Mouse (Mus musculus): Measurements from ENCODE around the gene Gm21915.
A peak's percentile ranks its signal among the peaks of the same experiment; 100 is the strongest.

Gene Gm21915

DNA sequence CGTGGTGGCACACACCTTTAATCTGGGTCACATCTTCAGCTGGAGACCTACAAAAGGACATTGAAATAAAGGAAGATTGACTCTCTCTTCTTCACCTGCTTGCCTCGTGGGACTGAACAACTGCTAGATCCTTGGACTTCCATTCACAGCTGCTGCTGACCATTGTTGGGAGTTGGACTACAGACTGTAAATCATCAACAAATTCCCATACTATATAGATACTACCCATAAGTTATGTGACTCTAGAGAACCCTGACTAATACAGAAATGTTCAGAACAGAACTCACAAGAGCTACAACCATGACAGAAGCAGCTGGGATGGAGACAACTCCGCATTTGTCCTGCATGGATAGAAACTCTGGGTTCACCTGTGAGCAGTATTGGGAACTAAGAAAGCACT lies at the start of gene Gm21915:
Gm21915 (plus strand) TSS at position 301 of the 400 bp plus-strand sequence.
- no peak for DNase-seq (ENCODE audit: low spot score)

DNA sequence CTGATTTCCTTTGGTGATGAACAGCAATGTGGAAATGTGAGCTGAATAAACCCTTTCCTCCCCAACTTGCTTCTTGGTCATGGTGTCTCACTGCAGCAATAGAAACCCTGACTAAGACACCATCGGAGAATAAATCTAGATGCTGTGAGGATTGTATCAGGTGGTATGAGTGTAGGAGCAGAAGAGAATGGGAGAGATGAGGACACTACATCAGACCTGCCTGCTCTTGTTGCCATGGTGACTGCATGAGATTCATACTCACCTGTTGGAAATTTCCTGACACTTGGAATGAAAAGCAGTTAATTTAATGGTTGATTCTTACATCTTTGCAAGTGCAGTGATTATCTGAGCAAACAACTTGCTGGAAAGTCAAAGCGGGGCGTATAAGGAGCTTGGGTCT lies 48.1 kb upstream of the Gm21915 start:
- no peak for DNase-seq (ENCODE audit: low spot score)

DNA sequence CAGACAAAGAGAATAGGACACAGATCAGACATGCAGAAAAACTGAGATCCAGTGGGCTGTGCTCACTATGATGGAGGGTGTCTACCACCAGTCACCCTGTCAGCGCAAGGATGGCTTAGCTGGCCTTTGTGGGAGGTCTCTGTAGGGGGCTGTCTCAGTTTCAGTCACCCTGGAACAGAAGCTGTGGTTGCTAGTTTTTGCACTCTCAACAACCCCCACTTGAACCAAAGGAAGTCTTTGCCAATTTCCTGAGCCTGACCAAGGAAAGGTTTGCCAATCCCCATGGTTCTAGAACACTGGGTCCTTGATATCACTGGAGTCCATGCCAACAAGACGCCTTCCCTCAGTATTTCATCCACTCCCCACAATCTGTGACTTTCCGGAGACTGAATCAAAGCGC lies 47.6 kb upstream of the Gm21915 start:
- DNase-seq (ENCODE audit: low spot score): no peak

DNA sequence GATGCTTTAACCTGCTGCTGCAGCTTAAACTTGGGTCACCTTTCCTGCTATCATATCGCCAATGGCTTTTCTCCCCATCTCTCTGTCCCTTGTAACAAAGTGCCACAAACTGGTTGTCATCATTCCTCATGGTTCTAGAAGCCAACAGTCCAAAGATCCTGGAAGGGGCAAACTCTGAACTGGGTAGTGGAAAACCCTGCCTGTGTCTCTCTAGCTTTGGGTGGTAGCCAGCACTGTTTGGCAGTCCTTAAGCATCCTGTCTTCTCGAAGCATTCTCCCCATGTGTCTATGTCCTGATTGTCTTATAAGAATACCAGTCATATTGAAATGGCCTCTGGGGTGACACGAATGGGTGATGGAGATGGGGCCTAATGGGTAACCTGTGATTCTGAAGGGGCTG lies 45.1 kb upstream of the Gm21915 start:
- no peak for DNase-seq (ENCODE audit: low spot score)

- DNase-seq (ENCODE audit: low spot score): no peak
These were observed 43.8 kb upstream of the Gm21915 start for GRCm38 (mm10) chr9:40626566-40626965.

- DNase-seq (ENCODE audit: low spot score): no peak
These were observed 43.2 kb upstream of the Gm21915 start for GRCm38 (mm10) chr9:40627146-40627713.

DNA sequence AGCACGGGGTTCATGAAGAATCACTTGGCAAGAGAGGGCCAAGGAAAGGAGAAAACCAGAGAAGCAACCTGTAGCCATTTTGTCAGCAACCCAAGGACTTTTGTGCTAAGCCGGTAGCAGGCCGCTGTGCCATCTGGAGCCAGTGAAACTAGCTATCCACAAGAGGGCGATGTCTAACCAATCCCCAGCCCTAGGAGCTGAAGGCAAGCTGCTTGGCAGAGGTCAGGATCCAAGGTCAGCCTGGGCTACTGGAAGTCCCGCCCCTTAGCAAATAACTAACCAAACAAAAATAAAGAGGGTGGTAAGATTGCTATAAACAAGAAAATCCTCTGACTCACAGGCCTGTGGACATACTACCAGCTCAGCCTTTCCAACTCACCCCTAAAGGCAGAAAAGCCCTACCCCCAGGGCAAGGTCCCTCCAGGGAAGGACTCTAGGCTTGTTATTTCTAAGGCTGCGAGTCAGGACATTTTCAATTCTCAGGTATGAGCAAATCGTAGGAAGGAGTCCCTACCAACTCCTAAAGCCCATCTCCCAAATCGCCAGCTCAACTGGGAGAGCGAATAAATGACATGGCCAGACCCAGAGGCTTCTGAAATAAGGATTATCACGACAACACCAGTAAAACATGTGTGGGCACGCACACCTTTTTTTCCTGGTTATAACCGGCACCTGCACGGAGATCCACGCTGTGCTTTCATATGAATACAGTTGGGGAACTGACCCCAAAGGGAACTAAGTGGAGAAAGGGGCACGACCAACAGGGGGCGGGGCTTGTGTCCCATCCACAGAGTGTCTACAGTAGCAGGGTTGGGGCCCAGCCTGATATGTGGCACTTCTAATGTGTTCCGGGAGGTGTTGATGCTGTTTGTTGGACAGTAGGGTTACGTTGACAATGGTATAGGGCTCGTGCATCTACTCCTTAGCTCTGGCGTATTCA lies 42.0 kb upstream of the Gm21915 start:
- peak; percentile 45 for DNase-seq (ENCODE audit: low spot score)

DNA sequence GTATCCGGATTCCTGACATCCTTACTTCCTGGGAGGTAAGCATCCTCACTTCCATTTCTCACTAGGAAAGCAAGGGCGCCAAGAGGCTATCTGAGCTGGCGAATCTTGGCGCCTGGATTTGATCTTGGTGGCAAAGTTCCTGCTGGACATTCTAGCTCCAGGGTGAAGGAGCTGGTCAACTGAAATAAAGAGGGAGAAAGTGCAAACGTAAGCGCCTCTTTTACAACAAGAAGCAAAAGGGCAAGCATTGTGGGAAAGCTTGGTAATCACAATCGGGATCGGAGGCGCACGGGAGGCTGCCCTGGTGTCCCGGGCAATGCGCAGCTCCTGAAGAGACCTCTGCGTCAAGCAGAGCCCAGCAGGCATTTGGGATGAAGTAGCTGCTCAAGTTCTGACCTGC lies 41.0 kb upstream of the Gm21915 start:
- no peak for DNase-seq (ENCODE audit: low spot score)

DNA sequence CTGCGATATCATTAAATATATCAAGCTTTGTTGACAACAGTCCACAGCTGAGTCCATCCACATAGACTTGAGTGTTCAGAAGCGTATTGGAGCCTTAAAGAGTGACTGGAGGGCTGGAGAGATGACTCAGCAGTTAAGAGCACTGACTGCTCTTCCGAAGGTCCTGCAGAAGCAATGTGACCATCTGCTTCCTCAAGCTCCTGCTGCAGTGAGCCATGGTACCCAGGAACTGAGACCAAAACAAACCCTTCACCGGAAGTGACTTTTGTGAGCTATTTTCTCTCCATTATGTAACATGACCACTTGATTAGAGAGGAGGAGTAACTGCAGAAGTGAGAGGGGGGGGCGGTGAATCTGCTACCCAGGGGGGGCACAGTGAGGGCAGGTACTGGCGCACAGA lies 39.3 kb upstream of the Gm21915 start:
- no peak for DNase-seq (ENCODE audit: low spot score)

GRCm38 (mm10) chr9:40631505-40631904 lies 38.9 kb upstream of the Gm21915 start:
- DNase-seq (ENCODE audit: low spot score): no peak

DNA sequence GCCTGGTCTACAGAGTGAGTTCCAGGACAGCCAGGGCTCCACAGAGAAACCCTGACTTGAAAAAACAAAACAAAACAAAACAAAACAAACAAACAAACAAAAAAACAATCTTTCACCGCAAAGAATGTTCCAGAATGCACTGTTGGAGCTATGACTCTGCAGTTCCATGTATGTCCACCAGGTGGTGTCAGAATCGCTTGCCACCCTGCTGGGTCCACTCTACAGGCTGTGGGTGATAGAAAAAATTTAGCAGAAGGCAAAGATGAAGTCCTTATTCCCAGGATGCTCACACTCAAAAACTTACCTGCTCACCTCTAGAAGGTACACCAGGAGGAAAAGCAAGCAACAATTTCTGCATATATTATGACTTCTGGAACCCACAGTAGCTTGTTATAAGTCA lies 34.4 kb upstream of the Gm21915 start:
- peak; percentile 32 for DNase-seq (ENCODE audit: low spot score)

DNA sequence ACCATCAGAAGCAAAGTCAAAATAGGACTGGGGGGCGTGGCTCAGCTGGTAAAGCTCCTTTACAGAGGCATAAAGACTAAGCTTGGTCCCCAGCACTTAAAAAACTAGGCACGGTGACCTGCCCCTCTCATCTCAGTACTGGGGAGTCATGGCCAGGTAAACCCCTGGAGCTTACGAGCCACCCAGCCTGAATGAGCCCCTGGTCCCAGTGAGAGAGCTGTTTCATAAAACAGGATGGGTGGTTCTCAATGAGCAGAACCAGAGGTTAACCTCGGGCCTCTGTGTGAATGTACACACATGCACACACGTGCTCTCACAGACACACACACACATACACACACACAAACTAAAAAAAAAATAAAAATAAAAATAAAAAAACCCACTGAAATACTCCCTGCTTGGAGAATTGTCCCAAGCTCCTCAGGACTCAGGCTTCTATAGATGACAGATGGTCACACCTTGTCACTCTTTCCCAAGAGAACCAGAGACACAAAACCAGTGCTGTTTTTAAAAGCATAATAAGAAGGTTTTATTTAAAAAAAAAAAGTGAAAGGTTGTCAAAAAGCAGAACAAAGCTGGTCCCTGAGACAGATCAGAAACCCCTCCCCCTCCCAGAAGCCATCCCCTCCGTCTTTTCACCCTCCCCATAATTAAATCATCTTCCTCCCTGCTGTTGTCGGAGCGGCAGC lies 32.6 kb upstream of the Gm21915 start:
- DNase-seq (ENCODE audit: low spot score): no peak

DNA sequence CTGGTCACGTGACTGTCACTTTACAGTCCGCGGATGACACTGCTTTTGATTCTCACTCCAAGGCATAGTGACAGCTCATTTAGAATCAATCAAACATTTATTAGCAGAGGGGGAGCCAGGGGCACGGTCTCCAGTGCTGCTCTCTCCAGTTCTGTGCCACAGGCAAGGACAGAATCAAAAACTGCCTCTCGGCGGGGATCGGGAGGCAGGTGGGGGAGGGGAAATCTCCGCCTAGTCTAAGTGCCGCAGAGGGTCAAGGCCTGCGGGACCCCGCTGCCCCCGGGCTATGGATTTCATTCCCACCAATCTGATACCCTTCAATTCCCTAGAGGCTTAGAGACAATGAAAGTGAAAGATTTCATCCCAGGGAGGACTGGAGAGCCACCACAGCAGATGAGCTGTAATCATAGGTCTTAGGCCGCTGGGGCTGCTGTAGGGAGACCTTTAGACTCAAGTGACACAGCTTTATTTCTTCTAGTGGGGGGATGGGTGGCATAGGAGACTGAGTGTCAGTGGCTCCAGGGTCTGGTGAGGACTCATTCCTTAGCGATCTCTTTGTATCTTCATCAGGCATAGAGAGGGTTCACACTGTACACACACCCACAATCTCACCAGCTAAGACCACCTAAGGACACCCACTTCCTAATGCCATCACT lies 31.9 kb upstream of the Gm21915 start:
- DNase-seq (ENCODE audit: low spot score): peak; percentile 14

DNA sequence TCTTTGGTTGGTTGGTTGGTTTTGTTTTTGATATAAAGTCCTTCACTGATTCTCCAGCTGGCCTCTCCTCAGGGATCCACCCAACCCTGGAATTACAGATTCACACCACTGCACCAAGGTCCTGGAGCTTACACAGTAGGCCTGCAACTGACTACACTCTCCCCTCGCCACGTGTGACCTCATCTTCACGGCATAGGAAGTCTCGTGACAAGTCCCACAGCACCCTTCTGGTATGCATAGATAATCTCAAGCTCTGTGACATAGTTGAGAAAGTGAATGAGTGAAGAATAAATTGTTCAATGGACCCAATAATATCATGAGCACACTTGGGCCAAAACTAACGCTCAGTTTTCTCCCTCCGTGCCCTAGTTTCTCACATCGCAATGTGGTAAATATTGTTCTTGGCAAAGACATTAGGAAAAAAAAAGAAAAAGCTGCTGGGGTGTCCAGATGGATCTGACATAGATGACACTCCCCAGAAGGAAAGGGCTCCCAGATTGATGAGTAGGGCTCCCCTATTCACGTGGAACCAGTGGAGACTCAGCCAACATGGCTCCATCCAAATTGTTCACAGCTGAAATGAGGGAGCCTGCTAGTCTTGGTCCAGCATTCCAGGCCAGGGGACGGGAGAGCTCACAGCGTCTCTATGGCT lies 30.8 kb upstream of the Gm21915 start:
- DNase-seq (ENCODE audit: low spot score): no peak

- no peak for DNase-seq (ENCODE audit: low spot score)
These were observed 29.1 kb upstream of the Gm21915 start for GRCm38 (mm10) chr9:40641318-40641717.

DNA sequence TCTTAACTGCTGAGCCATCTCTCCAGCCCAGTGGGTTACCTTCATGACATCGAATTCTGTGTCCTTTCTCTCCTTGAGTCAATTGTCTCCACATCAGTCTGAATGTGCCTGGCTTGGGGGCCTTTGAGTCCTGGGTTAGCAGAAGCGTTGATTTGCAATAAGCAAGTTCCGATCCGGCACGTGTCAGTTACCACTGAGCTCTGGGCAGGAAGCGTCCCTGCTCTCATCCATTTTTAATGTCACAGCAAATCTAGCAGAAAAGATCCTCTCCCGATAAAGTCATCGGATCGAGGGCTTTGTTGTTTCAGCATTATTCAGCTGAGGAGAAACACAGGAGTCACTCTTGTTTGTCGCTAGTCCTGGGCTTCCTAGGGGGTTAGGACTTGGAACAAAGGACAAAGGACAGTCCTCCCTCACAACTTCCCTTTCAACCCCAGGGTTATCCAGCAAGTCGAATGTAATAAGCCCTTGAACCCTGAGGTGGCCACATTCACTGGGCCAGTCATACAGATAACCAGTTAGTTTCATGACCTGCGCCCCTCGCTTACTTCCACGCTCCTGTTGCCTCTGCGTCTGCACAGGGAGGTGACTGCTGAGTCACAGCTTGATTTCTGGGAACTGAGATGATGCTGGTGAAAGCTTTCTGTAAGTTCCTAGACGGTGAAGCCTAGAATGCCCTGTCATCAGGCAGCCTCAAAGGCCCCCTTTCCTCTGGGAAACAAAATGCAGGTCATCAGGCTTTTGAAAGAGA lies 27.8 kb upstream of the Gm21915 start:
- DNase-seq (ENCODE audit: low spot score): no peak

DNA sequence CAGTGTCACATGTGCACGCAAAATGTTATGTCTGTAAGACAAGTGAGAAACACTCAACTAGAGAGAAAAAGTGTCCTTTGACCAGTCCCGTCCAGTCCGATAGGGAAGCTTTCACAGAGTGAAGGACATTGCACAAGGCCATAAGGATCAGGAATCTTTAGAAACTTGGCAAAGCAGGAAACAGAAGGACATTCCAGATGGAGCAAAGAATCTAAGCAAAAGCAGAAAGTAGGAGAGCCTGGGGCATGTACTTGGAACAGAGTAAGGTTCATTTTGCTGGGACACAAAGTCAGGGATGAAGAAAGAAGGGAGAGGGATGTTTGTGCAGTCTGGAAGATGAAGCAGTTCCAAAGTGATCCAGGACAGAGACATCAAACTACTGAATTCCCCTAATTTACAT lies 21.0 kb upstream of the Gm21915 start:
- no peak for DNase-seq (ENCODE audit: low spot score)

- no peak for DNase-seq (ENCODE audit: low spot score)
These were observed 20.4 kb upstream of the Gm21915 start for GRCm38 (mm10) chr9:40649983-40650382.

GRCm38 (mm10) chr9:40651239-40651859 lies 19.1 kb upstream of the Gm21915 start:
- no peak for DNase-seq (ENCODE audit: low spot score)

DNA sequence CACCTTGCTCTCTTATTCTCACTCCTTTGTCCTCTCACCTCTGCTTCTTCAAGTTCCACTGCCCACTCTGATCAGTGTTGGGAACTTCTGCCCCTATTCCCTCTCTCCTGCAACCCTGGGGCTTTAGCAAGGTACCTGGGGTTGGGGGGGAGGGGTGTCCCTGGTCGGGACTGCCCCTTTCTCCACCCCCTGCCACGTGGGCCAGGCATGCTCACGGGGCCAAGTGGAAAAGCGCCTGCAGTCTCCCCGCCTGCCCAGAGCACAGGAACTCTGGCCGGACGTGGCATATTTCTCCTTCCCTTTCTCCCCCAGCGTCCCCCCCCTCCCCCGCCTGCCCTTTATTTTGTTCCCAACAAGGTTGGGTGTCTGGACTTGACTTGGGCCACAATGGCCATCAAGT lies 17.7 kb upstream of the Gm21915 start:
- no peak for DNase-seq (ENCODE audit: low spot score)
